Mouse (Mus musculus) stomach, postnatal 0 days (tissue): ENCODE data around the gene Palmd.

ENCODE experiments used
- CTCF ChIP-seq: IDR thresholded peaks from 2 replicates; pipeline ENCODE4 v1.5.1; 2016; ENCODE audit warnings: antibody characterized with exemption, low read depth, mild to moderate bottlenecking, moderate library complexity
- EP300 ChIP-seq: optimal IDR thresholded peaks from 2 replicates; pipeline ENCODE3; 2016; ENCODE audit warnings: antibody characterized with exemption

- TF ChIP-seq CTCF = no peak
- TF ChIP-seq EP300 = no peak
Observed at GRCm38 (mm10) chr3:116961354-116962142, 7.2 kb downstream of the Palmd start.
